Mouse (Mus musculus) neural tube, embryonic 11.5 days (tissue): Measurements from ENCODE around the gene Adgb. TPM values are rescaled to one million over a fixed set of nuclear protein-coding genes. Genes with fewer than 3 reads are reported as not detected.
A peak's percentile ranks its signal among the peaks of the same experiment; 100 is the strongest.

Source experiments
- ATAC-seq: fragments of 200-750 bp; cut with Nextera tagmentation; 2 replicates; pipeline ENCODE4 v1.8.0; 2017; ENCODE audit warnings: moderate number of reproducible peaks, mild to moderate bottlenecking, moderate TSS enrichment, moderate library complexity; ENCODE audit not compliant: insufficient read depth, low FRiP score, low TSS enrichment
- DNase-seq: peaks from one replicate; pipeline ENCODE4 v3.0.0-alpha.2; 2015; ENCODE audit warnings: low spot score
- H3K27ac ChIP-seq: fragments of 300-500 bp; sonication (generic); 2 replicates; pipeline ENCODE4 v1.5.1; 2014; ENCODE audit warnings: low read depth, mild to moderate bottlenecking, low read length
- H3K27me3 ChIP-seq: fragments of 300-500 bp; sonication (generic); 2 replicates; pipeline ENCODE4 v1.6.1; 2014; ENCODE audit warnings: mild to moderate bottlenecking, low read length, mixed read lengths; ENCODE audit not compliant: control insufficient read depth, insufficient read depth
- H3K36me3 ChIP-seq: fragments of 300-500 bp; sonication (generic); 2 replicates; pipeline ENCODE4 v1.6.1; 2014; ENCODE audit warnings: mild to moderate bottlenecking, low read length, moderate library complexity, mixed read lengths; ENCODE audit not compliant: control insufficient read depth, insufficient read depth
- H3K4me1 ChIP-seq: fragments of 300-500 bp; sonication (generic); 2 replicates; pipeline ENCODE4 v1.6.1; 2014; ENCODE audit warnings: low read length, mixed read lengths; ENCODE audit not compliant: control insufficient read depth, insufficient read depth
- H3K4me2 ChIP-seq: fragments of 300-500 bp; sonication (generic); 2 replicates; pipeline ENCODE4 v1.6.1; 2014; ENCODE audit warnings: low read depth, mild to moderate bottlenecking, moderate library complexity
- H3K4me3 ChIP-seq: fragments of 300-500 bp; sonication (generic); 2 replicates; pipeline ENCODE4 v1.5.1; 2014; ENCODE audit warnings: low read depth, low read length
- H3K9ac ChIP-seq: fragments of 300-500 bp; sonication (generic); 2 replicates; pipeline ENCODE4 v1.6.1; 2014; ENCODE audit warnings: mild to moderate bottlenecking, low read length
- H3K9me3 ChIP-seq: fragments of 300-500 bp; sonication (generic); 2 replicates; pipeline ENCODE4 v1.6.1; 2016; ENCODE audit warnings: low read length; ENCODE audit not compliant: control insufficient read depth
- WGBS: fragments of 180-500 bp; shearing (Covaris S2); extraction: QIAGEN DNeasy Blood & Tissue Kit; methylation state at CpG from one replicate; pipeline ENCODE4 v1.1.7; 2014; 5-methylcytosine and 5-hydroxymethylcytosine counted together
- polyA plus RNA-seq: library from polyadenylated mRNA; unstranded; fragments of >200 nt; fragmentation: Nextera tagmentation; extraction: Ambion mirVana; gene quantifications from 2 replicates; pipeline ENCODE4 v1.2.1, GENCODE M21; 2014

Gene Adgb
- polyA plus RNA-seq, 1 experiment from 2014 or later: 0.28 TPM

DNA sequence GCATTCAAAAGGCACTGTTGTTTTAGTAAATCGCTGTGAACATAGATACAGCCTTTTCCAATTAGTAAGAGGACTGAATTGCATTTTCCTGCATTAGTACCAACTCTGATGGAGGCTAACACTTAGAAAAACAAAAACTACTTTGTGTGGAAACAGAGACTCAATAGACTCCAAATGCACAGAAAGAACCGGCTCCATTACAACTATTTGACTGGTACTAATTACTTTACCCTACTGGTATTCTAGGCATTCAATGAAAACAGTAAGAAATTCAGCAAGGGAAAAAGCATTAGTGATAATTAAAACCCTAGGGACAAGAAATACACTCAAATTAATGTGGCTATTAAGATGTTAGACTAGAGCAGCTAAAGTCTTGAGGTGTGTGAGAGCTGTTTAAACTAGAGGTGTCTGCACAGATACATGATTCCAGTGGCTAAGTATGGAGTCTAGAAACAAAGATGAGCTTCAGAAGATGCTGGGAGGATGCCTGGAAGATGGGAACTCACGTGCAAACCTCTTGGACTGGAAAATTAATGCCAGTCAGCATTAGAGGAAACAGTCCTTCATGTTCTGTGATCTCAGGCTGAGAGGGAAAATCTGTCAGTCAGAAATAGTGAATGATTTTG is 27.2 kb downstream of the Adgb start:
- Histone ChIP-seq H3K9ac (no peak overlapping the region), H3K27me3 (no peaks in the 10 kb centered on the region), H3K4me3 (no peak overlapping the region), H3K4me2 (no peak overlapping the region), H3K4me1 (no peaks in the 10 kb centered on the region), H3K9me3 (no peaks in the 10 kb centered on the region), H3K36me3 (no peaks in the 10 kb centered on the region), H3K27ac (no peak overlapping the region)
- no peak for DNase-seq
- WGBS: 73% methylated on average over 3 of the region's 3 CpGs
- ATAC-seq: no peak

GRCm38 (mm10) chr10:10443558-10443957 is 28.6 kb downstream of the Adgb start:
- H3K27ac ChIP-seq: no peak overlapping the region
- no peaks in the 10 kb centered on the region for H3K36me3 ChIP-seq
- ATAC-seq: no peak

DNA sequence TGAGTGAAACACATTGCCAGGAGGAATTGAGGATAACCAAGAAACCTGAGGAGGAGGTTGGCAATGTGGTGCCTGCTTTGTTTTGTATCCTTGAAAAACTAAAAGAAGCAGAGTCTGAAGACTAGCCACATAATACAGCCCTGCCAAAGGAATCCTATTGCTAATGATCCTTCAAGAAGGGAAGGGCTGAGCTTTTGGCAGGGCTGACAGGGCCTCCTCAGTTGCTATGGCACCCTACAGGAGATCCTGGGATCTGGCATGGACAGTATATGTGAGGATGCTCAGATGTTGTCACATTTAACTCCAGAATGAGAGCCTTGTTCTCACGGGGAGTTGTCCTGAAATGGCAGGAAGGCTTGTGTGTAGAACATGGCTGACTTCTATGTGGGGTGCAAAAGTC is 37.1 kb downstream of the Adgb start:
- ATAC-seq (no peak), DNase-seq (no peak)
- no peak overlapping the region for H3K4me2 ChIP-seq
- H3K27ac ChIP-seq: no peak overlapping the region
- H3K9me3 ChIP-seq: no peaks in the 10 kb centered on the region
- 78% methylated on average over 1 of the region's 1 CpGs for WGBS
- H3K27me3 ChIP-seq: no peaks in the 10 kb centered on the region
- no peak overlapping the region for H3K4me3 ChIP-seq
- H3K36me3 ChIP-seq: no peaks in the 10 kb centered on the region
- H3K9ac ChIP-seq: no peak overlapping the region
- H3K4me1 ChIP-seq: no peaks in the 10 kb centered on the region

More at GRCm38 (mm10) chr10:10443558-10443957, 28.6 kb downstream of the Adgb start:
- H3K9ac ChIP-seq: no peak overlapping the region
- H3K9me3 ChIP-seq: no peaks in the 10 kb centered on the region
- no peak overlapping the region for H3K4me3 ChIP-seq
- no peak for DNase-seq
- H3K27me3 ChIP-seq: no peaks in the 10 kb centered on the region
- H3K4me1 ChIP-seq: no peaks in the 10 kb centered on the region
- no peak overlapping the region for H3K4me2 ChIP-seq

- Histone ChIP-seq H3K4me2 (no peak overlapping the region), H3K4me3 (no peak overlapping the region), H3K27ac (no peak overlapping the region), H3K9ac (no peak overlapping the region), H3K9me3 (no peaks in the 10 kb centered on the region), H3K36me3 (no peaks in the 10 kb centered on the region), H3K4me1 (no peaks in the 10 kb centered on the region), H3K27me3 (no peaks in the 10 kb centered on the region)
- ATAC-seq (no peak), DNase-seq (no peak)
- WGBS: 76% methylated on average over 5 of the region's 5 CpGs
Measured at GRCm38 (mm10) chr10:10429635-10430034, 42.5 kb downstream of the Adgb start.

- Histone ChIP-seq H3K9me3 (no peaks in the 10 kb centered on the region), H3K4me1 (no peaks in the 10 kb centered on the region), H3K36me3 (no peaks in the 10 kb centered on the region), H3K4me2 (no peak overlapping the region), H3K9ac (no peak overlapping the region), H3K4me3 (no peak overlapping the region), H3K27me3 (no peaks in the 10 kb centered on the region), H3K27ac (no peak overlapping the region)
- DNase-seq (no peak), ATAC-seq (no peak)
- 89% methylated on average over 7 of the region's 7 CpGs for WGBS
Measured at GRCm38 (mm10) chr10:10429032-10429431, 43.1 kb downstream of the Adgb start.

GRCm38 (mm10) chr10:10424383-10424782 is 47.7 kb downstream of the Adgb start:
- H3K9ac ChIP-seq: no peak overlapping the region
- ATAC-seq: no peak
- H3K9me3 ChIP-seq: no peaks in the 10 kb centered on the region
- DNase-seq: no peak
- no peak overlapping the region for H3K4me3 ChIP-seq
- WGBS: 91% methylated on average over 2 of the region's 2 CpGs
- no peak overlapping the region for H3K27ac ChIP-seq
- no peak overlapping the region for H3K4me2 ChIP-seq
- H3K36me3 ChIP-seq: no peaks in the 10 kb centered on the region
- H3K27me3 ChIP-seq: no peaks in the 10 kb centered on the region
- no peaks in the 10 kb centered on the region for H3K4me1 ChIP-seq

DNA sequence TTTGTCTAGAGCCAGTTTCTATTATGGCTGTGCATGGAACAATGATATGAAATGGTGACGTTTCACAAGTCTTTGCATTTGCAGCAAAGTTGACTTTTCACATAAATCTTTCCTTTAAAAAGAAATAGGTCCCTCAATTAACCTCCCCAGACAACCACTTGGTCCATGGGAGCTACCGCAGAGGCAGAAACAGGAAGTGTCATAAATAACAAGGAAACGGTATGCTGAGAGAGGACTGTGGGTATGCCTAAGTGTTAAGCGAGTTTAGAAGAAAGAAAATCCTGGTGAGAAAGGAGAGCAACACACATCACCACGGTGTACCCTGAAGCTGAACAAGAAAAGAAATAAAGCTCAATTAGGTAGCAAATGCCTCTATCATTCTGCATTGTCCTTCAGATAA is 61.1 kb downstream of the Adgb start:
- H3K27ac ChIP-seq: no peak overlapping the region
- WGBS: 64% methylated on average over 5 of the region's 5 CpGs
- no peak overlapping the region for H3K4me2 ChIP-seq
- H3K4me1 ChIP-seq: no peaks in the 10 kb centered on the region
- H3K9ac ChIP-seq: no peak overlapping the region
- no peaks in the 10 kb centered on the region for H3K27me3 ChIP-seq
- no peaks in the 10 kb centered on the region for H3K9me3 ChIP-seq
- H3K4me3 ChIP-seq: no peak overlapping the region
- DNase-seq (no peak), ATAC-seq (no peak)
- H3K36me3 ChIP-seq: no peaks in the 10 kb centered on the region

GRCm38 (mm10) chr10:10408166-10408565 is 64.0 kb downstream of the Adgb start:
- no peak overlapping the region for H3K9ac ChIP-seq
- no peaks in the 10 kb centered on the region for H3K27me3 ChIP-seq
- 66% methylated on average over 3 of the region's 3 CpGs for WGBS
- no peaks in the 10 kb centered on the region for H3K9me3 ChIP-seq
- ATAC-seq: peak; percentile 55; the same call in 1 of the 2 replicates
- no peak overlapping the region for H3K4me2 ChIP-seq
- no peaks in the 10 kb centered on the region for H3K36me3 ChIP-seq
- no peak overlapping the region for H3K27ac ChIP-seq
- H3K4me3 ChIP-seq: no peak overlapping the region
- no peak for DNase-seq
- no peaks in the 10 kb centered on the region for H3K4me1 ChIP-seq

DNA sequence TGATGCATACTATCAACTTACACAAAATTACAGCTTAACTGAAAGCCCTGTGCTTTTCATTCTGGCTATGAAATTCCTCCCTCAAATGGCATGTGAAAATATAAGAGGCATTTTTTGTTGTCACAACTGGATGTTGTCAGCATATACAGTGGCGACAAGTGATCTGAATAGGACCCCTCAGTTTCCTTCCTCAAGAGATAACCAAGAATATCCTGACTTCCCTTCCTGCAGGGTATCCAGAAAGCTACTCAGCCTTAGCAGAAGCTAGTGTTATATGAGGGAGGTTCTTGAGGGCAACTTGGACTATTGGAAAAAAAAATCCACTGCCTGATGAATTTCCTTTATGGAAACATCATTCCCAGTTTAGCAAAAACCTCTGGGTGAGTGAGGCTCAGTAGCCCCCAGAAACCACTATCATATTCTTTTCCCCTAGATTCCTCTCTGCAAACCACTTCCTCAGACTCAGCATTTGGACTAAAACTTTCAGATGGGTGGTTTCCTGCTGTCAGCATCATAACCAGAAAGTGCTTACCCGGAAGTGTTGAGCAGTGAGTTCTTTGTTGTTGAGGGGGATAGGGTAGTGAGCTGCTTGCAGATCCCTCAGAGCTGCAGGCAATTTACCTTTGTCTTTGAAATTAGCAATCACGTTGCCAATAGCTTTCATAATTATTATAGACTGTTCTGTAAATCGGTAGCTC is 76.2 kb downstream of the Adgb start:
- no peak for ATAC-seq
- 79% methylated on average over 4 of the region's 4 CpGs for WGBS
- no peak overlapping the region for H3K4me3 ChIP-seq
- no peak for DNase-seq
- H3K9me3 ChIP-seq: no peaks in the 10 kb centered on the region
- H3K27me3 ChIP-seq: no peaks in the 10 kb centered on the region
- no peaks in the 10 kb centered on the region for H3K4me1 ChIP-seq
- H3K36me3 ChIP-seq: no peaks in the 10 kb centered on the region
- H3K27ac ChIP-seq: no peak overlapping the region
- no peak overlapping the region for H3K9ac ChIP-seq
- no peak overlapping the region for H3K4me2 ChIP-seq
